Mouse (Mus musculus): Measurements from ENCODE around the gene Col5a3. TPM values are rescaled to one million over a fixed set of nuclear protein-coding genes. Genes with fewer than 3 reads are reported as not detected.
"Not testable (repeated sequence)": the region's sequence is repeated elsewhere in the genome, so short reads cannot be mapped to it uniquely, and the experiment has no call there.

The Col5a3 gene
- total and polyA plus RNA-seq, 2 experiments from 2014 or later, result 1.6 to 8.8 TPM

DNA sequence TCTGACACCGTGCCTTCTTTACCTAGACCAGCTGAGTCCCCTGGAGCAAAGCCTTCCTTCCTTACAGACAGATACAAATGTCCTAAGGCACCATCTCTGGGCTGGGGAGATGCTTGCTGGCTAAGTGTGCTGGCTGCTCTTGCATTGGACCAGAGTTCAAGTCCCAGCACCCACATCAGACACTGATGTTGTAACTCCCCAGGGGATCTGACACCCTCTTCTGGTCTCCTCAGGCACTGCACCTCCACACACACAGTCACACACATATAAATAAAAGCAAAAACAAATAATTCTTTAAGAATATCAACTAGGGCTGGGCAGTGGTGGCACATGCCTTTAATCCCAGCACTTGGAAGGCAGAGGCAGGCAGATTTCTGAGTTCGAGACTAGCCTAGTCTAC, 35.3 kb upstream of the Col5a3 start:
- no peaks in the 10 kb centered on the region for H3K27me3 ChIP-seq (ENCODE audit: control insufficient read depth, insufficient read depth, low read length)
- ATAC-seq (ENCODE audit: insufficient read depth, low read depth), result no peak
- 71% methylated on average over 2 of the region's 2 CpGs for WGBS
- TF ChIP-seq CTCF (IDR thresholded peaks at IDR 0.05; ENCODE audit: low read depth) (no peak), EP300 (IDR thresholded peaks at IDR 0.05; ENCODE audit: low read depth) (no peak)
- no peak overlapping the region for H3K9ac ChIP-seq (replicated peaks; ENCODE audit: low read depth, low read length)
- DNase-seq (ENCODE audit: low spot score), result no peak
- H3K4me3 ChIP-seq (ENCODE audit: low read depth, low read length), result no peak overlapping the region
- H3K36me3 ChIP-seq (replicated peaks; ENCODE audit: control insufficient read depth, insufficient read depth, low read length), result no peaks in the 10 kb centered on the region
- H3K4me2 ChIP-seq (ENCODE audit: low read depth, low read length), result no peak overlapping the region
- H3K27ac ChIP-seq (ENCODE audit: low read depth), result no peak overlapping the region
- H3K9me3 ChIP-seq (replicated peaks; ENCODE audit: control insufficient read depth, low read length), result no peaks in the 10 kb centered on the region
- no peaks in the 10 kb centered on the region for H3K4me1 ChIP-seq (ENCODE audit: control insufficient read depth, insufficient read depth)

DNA sequence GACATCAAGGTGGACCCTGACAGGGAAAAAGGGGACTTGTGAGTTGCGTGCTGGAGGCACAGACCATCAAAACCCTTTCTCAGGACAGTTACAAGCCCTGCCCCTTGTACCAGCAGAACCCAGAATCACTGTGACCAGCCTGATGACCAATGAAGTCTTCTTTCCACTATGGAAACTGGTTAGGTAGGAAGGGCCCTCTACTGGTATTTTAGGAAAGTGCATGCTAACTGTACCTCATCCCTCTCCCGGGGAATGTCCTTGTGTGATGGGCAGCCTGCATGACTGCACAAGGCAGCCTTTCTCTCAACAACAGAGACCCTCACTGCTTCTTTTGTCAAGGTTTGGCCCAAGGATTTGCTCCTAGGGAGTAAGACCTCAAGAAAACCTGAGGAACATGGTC, 27.8 kb upstream of the Col5a3 start:
- H3K27me3 ChIP-seq (ENCODE audit: control insufficient read depth, insufficient read depth, low read length), result no peaks in the 10 kb centered on the region

DNA sequence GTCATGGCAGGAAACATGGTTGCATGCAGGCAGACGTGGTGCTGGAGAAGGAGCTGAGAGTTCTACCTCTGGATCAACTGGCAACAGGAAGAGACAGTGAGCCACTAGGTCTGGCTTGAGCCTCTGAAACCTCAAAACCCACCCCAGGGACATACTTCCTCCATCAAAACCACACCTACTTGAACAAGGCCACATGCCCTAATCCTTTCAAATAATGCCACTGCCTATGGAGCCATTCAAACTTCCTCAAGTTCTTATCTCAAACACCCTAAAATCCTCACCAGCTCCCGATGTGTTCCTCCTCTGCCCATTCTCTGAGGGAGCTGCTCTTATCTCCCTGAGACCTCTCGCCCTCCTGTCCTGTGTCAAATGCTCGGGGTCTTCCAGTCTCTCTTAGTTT, 27.3 kb upstream of the Col5a3 start:
- H3K36me3 ChIP-seq (replicated peaks; ENCODE audit: control insufficient read depth, insufficient read depth, low read length), result no peaks in the 10 kb centered on the region
- no peak for ATAC-seq (ENCODE audit: insufficient read depth, low read depth)

More for the DNA sequence above, 27.8 kb upstream of the Col5a3 start:
- Histone ChIP-seq H3K4me3 (ENCODE audit: low read depth, low read length) (no peak overlapping the region), H3K9ac (replicated peaks; ENCODE audit: low read depth, low read length) (no peak overlapping the region), H3K4me1 (ENCODE audit: control insufficient read depth, insufficient read depth) (no peaks in the 10 kb centered on the region), H3K9me3 (replicated peaks; ENCODE audit: control insufficient read depth, low read length) (no peaks in the 10 kb centered on the region), H3K36me3 (replicated peaks; ENCODE audit: control insufficient read depth, insufficient read depth, low read length) (no peaks in the 10 kb centered on the region), H3K4me2 (ENCODE audit: low read depth, low read length) (no peak overlapping the region), H3K27ac (ENCODE audit: low read depth) (no peak overlapping the region)
- ATAC-seq (ENCODE audit: insufficient read depth, low read depth) (no peak), DNase-seq (ENCODE audit: low spot score) (no peak)
- WGBS, result 21% methylated on average over 2 of the region's 2 CpGs
- TF ChIP-seq CTCF (IDR thresholded peaks at IDR 0.05; ENCODE audit: low read depth) (peak; percentile 48), EP300 (IDR thresholded peaks at IDR 0.05; ENCODE audit: low read depth) (no peak)

DNA sequence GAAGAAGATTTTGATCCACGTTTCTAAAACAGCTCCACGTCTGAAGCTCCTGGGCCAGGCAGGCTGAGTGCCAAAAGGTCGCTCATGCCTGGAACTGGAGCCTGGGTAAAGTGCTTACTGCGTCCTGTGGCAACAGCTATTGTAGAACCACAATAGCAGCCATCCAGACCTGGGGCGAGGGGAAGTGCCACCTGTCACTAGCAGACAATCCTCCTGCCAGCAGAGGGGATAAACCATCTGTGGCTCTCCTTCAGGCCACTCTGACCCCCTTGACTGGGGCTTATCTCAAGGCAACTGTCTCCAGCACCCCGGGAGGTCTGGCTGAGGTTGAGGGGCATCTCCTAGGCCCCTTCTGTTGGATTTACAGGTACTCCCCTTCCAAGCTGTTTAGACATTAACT, 24.1 kb upstream of the Col5a3 start:
- no peaks in the 10 kb centered on the region for H3K36me3 ChIP-seq (replicated peaks; ENCODE audit: control insufficient read depth, insufficient read depth, low read length)
- no peak for ATAC-seq (ENCODE audit: insufficient read depth, low read depth)
- H3K9me3 ChIP-seq (replicated peaks; ENCODE audit: control insufficient read depth, low read length), result no peaks in the 10 kb centered on the region
- no peaks in the 10 kb centered on the region for H3K4me1 ChIP-seq (ENCODE audit: control insufficient read depth, insufficient read depth)
- WGBS, result 59% methylated on average over 6 of the region's 6 CpGs
- no peaks in the 10 kb centered on the region for H3K27me3 ChIP-seq (ENCODE audit: control insufficient read depth, insufficient read depth, low read length)
- no peak overlapping the region for H3K4me3 ChIP-seq (ENCODE audit: low read depth, low read length)
- no peak overlapping the region for H3K9ac ChIP-seq (replicated peaks; ENCODE audit: low read depth, low read length)
- TF ChIP-seq EP300 (IDR thresholded peaks at IDR 0.05; ENCODE audit: low read depth) (no peak), CTCF (IDR thresholded peaks at IDR 0.05; ENCODE audit: low read depth) (no peak)
- DNase-seq (ENCODE audit: low spot score), result no peak
- H3K27ac ChIP-seq (ENCODE audit: low read depth), result no peak overlapping the region
- H3K4me2 ChIP-seq (ENCODE audit: low read depth, low read length), result no peak overlapping the region

More for the DNA sequence above, 27.3 kb upstream of the Col5a3 start:
- Histone ChIP-seq H3K9me3 (replicated peaks; ENCODE audit: control insufficient read depth, low read length) (no peaks in the 10 kb centered on the region), H3K4me2 (ENCODE audit: low read depth, low read length) (no peak overlapping the region), H3K27me3 (ENCODE audit: control insufficient read depth, insufficient read depth, low read length) (no peaks in the 10 kb centered on the region), H3K4me1 (ENCODE audit: control insufficient read depth, insufficient read depth) (no peaks in the 10 kb centered on the region), H3K4me3 (ENCODE audit: low read depth, low read length) (no peak overlapping the region), H3K27ac (ENCODE audit: low read depth) (no peak overlapping the region), H3K9ac (replicated peaks; ENCODE audit: low read depth, low read length) (no peak overlapping the region)
- WGBS, result 38% methylated on average over 4 of the region's 4 CpGs
- TF ChIP-seq CTCF (IDR thresholded peaks at IDR 0.05; ENCODE audit: low read depth), result no peak
- no peak for TF ChIP-seq EP300 (IDR thresholded peaks at IDR 0.05; ENCODE audit: low read depth)
- DNase-seq (ENCODE audit: low spot score), result no peak

DNA sequence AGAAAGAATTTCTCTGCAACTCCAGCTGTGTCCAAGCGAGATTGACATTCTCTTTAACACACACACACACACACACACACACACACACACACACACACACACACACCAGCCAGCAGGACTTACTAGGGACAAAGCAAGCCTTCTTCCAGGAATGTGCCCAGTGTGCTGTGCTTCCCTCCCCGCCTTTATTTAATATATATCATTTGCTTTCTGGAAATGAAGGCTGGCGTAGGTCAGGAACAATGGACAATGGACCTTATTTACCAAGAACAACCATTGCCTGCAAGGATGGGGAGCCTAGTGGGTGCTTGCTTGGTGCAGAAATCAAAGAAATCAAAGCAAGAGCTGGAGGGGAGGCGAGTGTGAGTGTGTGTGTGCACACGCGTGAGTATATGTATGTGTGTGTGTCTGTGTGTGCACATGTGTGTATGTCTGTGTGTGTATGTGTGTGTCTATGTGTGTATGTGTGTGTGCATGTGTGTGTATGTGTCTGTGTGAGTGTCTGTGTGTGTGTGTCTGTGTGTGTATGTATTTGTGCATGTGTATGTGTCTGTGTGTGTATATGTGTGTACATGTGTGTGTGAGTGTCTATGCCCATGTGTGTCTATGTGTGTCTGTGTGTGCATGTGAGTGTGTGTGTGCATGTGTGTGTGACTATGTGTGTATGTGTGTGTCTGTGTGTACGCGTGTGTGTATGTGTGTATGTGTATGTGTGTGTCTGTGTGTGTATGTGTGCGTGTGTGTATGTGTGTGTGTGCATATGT, 22.5 kb upstream of the Col5a3 start:
- H3K36me3 ChIP-seq (replicated peaks; ENCODE audit: control insufficient read depth, insufficient read depth, low read length), result no peaks in the 10 kb centered on the region

DNA sequence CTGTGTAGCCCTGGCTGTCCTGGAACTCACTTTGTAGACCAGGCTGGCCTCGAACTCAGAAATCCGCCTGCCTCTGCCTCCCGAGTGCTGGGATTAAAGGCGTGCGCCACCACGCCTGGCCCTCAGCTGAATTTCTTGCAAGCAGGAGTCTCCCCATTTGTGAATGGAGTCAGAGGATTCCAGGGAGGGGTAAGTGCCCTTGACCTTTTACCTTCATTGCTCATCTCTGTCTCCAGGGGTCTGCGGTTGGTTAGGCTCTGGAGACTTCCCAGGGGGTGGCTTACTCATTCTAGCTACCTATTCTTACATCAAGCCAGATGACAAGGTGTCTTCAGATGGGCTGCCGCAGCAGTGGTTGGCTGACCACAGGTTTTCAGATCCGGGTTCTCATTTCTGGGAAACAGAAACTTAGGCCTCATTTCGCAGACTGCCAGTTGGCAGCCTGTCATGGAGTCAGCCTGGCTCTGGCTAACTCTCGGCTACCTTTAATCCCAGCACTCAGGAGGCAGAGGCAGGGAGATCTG, 20.6 kb upstream of the Col5a3 start:
- 84% methylated on average over 10 of the region's 11 CpGs for WGBS
- H3K4me2 ChIP-seq (ENCODE audit: low read depth, low read length), result not testable (repeated sequence)

More for the DNA sequence above, 22.5 kb upstream of the Col5a3 start:
- no peak for TF ChIP-seq EP300 (IDR thresholded peaks at IDR 0.05; ENCODE audit: low read depth)
- TF ChIP-seq CTCF (IDR thresholded peaks at IDR 0.05; ENCODE audit: low read depth), result no peak
- H3K27me3 ChIP-seq (ENCODE audit: control insufficient read depth, insufficient read depth, low read length), result no peaks in the 10 kb centered on the region
- H3K4me2 ChIP-seq (ENCODE audit: low read depth, low read length), result no peak overlapping the region
- no peak overlapping the region for H3K9ac ChIP-seq (replicated peaks; ENCODE audit: low read depth, low read length)
- no peaks in the 10 kb centered on the region for H3K4me1 ChIP-seq (ENCODE audit: control insufficient read depth, insufficient read depth)
- 76% methylated on average over 9 of the region's 9 CpGs for WGBS
- no peak overlapping the region for H3K4me3 ChIP-seq (ENCODE audit: low read depth, low read length)
- ATAC-seq (ENCODE audit: insufficient read depth, low read depth), result no peak
- no peak for DNase-seq (ENCODE audit: low spot score)
- H3K27ac ChIP-seq (ENCODE audit: low read depth), result no peak overlapping the region
- H3K9me3 ChIP-seq (replicated peaks; ENCODE audit: control insufficient read depth, low read length), result no peaks in the 10 kb centered on the region

More for the DNA sequence above, 20.6 kb upstream of the Col5a3 start:
- not testable (repeated sequence) for DNase-seq (ENCODE audit: low spot score); H3K27me3 ChIP-seq (ENCODE audit: control insufficient read depth, insufficient read depth, low read length); H3K9ac ChIP-seq (replicated peaks; ENCODE audit: low read depth, low read length); H3K36me3 ChIP-seq (replicated peaks; ENCODE audit: control insufficient read depth, insufficient read depth, low read length); H3K4me1 ChIP-seq (ENCODE audit: control insufficient read depth, insufficient read depth); ATAC-seq (ENCODE audit: insufficient read depth, low read depth); H3K27ac ChIP-seq (ENCODE audit: low read depth); H3K4me3 ChIP-seq (ENCODE audit: low read depth, low read length); H3K9me3 ChIP-seq (replicated peaks; ENCODE audit: control insufficient read depth, low read length)
